Mouse (Mus musculus): ENCODE measurements at regions not wholly inside any gene's neighbourhood (a gene's known extent, or its start where the extent isn't known, plus 50 kb on each side); places are given as distances from the start of the nearest gene placed in this dataset.
A peak's percentile ranks its signal among the peaks of the same experiment; 100 is the strongest.

- no peak for DNase-seq
Observed at GRCm38 (mm10) chr8:4411126-4411525, 81.7 kb upstream of the Cers4 start.

GRCm38 (mm10) chr8:4411836-4412235 is 81.0 kb upstream of the Cers4 start:
- no peak for DNase-seq

GRCm38 (mm10) chr8:4413206-4413605 is 79.6 kb upstream of the Cers4 start:
- DNase-seq = peak in 1 of 2 experiments; percentile 3

DNA sequence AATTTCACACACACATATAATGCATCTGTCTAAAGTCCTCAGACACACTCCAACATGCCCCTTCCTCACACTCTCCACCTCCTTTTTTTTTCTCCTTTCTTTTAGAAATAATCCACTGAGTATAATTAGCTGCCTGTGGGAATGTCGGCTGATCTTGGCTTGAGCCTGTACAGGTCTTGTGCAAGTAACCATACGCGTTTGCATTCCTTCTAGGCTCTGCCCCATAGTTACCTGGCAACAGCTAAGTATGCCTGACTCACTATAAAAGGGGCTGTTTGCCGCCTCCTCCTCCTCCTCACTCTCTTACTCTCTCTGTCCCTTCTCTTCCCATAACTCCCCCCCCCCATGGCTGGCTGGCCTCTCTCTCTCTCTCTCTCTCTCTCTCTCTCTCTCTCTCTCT is 79.1 kb upstream of the Cers4 start:
- DNase-seq = no peak

DNA sequence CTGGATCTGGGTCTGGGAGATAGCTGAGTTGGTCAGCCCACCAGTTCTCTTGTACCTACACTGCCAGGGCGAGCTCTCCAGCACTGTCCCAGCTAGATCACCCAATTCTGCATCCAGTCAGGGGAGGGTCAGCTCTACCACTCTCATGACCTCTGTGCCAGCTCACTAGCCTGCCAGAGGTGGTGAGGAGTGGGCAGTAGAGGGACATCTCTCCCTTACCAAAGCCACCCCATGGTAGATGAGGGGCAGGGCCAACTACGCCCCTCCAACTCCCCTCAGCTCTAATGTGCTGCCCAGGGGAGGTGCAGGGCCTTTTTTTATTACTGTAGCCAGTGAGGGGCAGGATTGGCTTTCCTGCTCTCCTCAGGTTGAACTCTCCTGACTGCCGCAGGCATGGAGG is 75.7 kb upstream of the Cers4 start:
- DNase-seq = no peak

- no peak for DNase-seq
Observed at GRCm38 (mm10) chr8:4433161-4433560, 59.7 kb upstream of the Cers4 start.

DNA sequence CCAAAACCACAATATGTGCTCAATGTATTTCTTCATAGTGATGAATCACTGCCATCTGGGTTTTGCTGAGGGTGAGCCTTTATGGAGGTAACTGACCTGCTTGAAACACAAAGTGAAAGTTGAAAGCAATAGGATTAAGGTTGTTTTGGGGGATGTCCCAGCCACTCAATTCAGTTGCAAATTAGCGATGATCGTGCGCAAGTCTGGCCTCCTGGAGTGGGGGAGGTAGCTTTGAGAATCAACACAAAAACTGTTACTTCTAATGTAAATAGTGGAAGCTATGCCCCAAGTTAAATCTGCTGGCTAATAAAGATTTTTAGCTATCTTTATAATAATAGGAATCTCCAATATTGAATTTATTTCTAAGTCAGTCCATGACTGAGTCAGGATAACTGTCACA is 56.3 kb upstream of the Cers4 start:
- no peak for DNase-seq

Data from thymus, postnatal 36 days (tissue).